Mouse (Mus musculus): ENCODE results near the gene Cnn2.

DNA sequence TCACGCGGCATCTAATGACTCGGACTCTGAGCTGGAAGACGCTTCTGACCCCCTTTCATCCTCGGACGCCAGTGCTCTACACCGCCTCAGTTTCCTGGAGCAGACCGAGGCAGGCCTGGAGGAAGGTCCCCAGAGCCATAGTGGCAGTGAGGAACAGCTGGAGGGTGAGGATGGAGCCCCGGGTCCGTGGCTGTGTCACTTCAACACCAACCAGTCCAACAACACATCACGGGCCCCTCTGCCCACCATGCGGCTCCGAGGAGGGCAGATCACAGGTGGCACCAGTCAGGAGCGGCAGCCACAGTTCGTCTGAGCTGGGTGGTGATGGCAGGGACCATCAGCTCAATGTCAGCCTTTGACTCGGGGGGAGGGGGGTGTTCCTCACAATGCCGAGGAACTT, 42.4 kb downstream of the Cnn2 start:
- TF ChIP-seq CTCF (IDR thresholded peaks at IDR 0.05; ENCODE audit: control insufficient read depth, insufficient read depth, insufficient replicate concordance, low read depth, low read length) (no peak), POLR2A (IDR thresholded peaks at IDR 0.05; ENCODE audit: control insufficient read depth, low read depth, low read length) (no peak)

All from testis, adult 2 months (tissue).